Mouse (Mus musculus) olfactory bulb, adult 2 months (tissue): ENCODE results near the gene Cap2. TPM values are rescaled to one million over a fixed set of nuclear protein-coding genes. Genes with fewer than 3 reads are reported as not detected.

ENCODE experiments used
- H3K27ac ChIP-seq: fragments of 200-500 bp; 2 replicates; pipeline ENCODE4 v1.5.1; 2012; ENCODE audit warnings: low read depth, low read length; ENCODE audit not compliant: insufficient read depth
- H3K4me1 ChIP-seq: fragments of 200-500 bp; 2 replicates; pipeline ENCODE4 v1.6.1; 2012; ENCODE audit warnings: low read length; ENCODE audit not compliant: control insufficient read depth, insufficient read depth
- H3K4me3 ChIP-seq: fragments of 200-500 bp; 2 replicates; pipeline ENCODE4 v1.5.1; 2012; ENCODE audit warnings: mild to moderate bottlenecking, low read depth, low read length, moderate library complexity; ENCODE audit not compliant: insufficient read depth
- CTCF ChIP-seq: fragments of 200-500 bp; IDR thresholded peaks from 2 replicates; pipeline ENCODE4 v1.5.1; 2012; ENCODE audit warnings: low read depth, mild to moderate bottlenecking, low read length, moderate library complexity; ENCODE audit not compliant: insufficient read depth
- POLR2A ChIP-seq: fragments of 200-500 bp; IDR thresholded peaks from 2 replicates; pipeline ENCODE4 v1.6.1; 2012; ENCODE audit warnings: mild to moderate bottlenecking, low read depth, low read length, moderate library complexity; ENCODE audit not compliant: insufficient read depth
- WGBS: fragments of 180-500 bp; shearing (Covaris S2); methylation state at CpG from one replicate; pipeline ENCODE4 v1.1.7; 2018; 5-methylcytosine and 5-hydroxymethylcytosine counted together
- polyA plus RNA-seq: library from polyadenylated mRNA; stranded (reverse); fragments of >200 nt; gene quantifications from 2 replicates; pipeline ENCODE4 v1.2.4, GENCODE M21; 2012; ENCODE audit warnings: low replicate concordance; ENCODE audit not compliant: missing spikeins, insufficient read depth, insufficient read length

Gene Cap2
- polyA plus RNA-seq, 1 experiment, result not detected

DNA sequence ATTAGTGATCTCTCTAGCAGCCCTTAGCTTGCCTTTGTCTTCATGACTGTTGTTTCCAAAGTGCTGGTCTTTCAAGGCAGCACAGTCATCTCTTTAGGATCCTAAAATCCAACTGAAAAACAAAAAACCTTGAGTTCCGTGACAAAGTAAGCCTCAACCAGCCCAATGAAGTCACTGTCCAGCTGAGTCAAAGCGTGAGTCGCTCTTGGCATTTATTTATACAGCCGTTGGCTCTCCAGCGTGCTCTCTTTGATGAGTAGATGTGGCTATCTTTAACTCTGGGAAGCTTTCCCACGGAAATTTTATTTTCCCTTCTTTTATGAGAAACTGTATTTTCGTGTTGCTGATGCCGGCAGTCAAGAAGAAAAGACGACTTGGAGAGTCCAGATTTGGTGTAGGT, 125.0 kb downstream of the Cap2 start:
- no peaks in the 10 kb centered on the region; the same call in 1 of the 2 replicates for H3K4me1 ChIP-seq
- H3K4me3 ChIP-seq, result no peak overlapping the region
- TF ChIP-seq POLR2A (no peak), CTCF (no peak)
- 69% methylated on average over 9 of the region's 9 CpGs for WGBS
- H3K27ac ChIP-seq, result no peak overlapping the region

DNA sequence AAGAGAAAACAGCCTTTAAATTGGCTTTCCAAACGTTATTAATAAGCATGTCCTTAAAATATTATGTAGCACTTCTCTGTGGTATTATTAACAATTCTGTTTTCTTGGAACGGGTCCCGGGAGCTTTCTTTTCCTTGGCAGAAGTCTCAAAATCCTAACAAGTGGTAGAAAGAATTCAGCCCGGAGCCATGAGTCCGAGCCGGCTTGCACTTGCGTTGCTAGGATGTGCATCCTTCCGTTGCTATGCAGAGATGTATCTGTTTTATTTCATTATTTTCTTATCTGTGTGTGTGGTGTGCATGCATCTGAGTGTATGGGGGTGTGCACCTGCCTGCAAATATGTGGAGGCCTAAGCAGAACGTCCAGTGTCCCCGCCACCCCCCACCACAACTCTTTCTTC, 126.2 kb downstream of the Cap2 start:
- Histone ChIP-seq H3K27ac (no peak overlapping the region), H3K4me1 (no peaks in the 10 kb centered on the region; the same call in 1 of the 2 replicates), H3K4me3 (no peak overlapping the region)
- TF ChIP-seq POLR2A, result no peak
- no peak for TF ChIP-seq CTCF
- 36% methylated on average over 10 of the region's 10 CpGs for WGBS

DNA sequence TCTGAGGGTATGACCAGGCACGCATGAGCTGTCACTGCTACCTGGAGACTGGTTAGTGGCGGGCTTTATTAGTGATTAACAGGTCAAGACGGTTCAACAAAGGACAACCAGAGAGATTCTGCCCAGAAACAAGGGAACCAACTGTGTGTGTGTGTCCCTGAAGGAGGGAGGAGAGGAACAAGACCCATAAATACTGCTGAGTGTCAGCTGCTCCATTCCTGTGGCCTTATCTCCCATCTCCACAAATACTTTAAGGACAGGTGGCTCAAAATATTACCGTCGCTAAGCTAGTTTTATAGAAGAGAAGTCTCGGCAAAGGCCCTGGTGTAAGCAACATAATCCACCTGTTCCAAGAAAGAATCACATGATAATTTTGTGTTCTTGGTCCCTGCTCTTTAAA, 127.7 kb downstream of the Cap2 start:
- 93% methylated on average over 6 of the region's 6 CpGs for WGBS
- no peak overlapping the region for H3K4me3 ChIP-seq
- no peak for TF ChIP-seq POLR2A
- H3K4me1 ChIP-seq, result peaks cover 10% of the 10 kb centered on the region
- no peak overlapping the region for H3K27ac ChIP-seq

- 62% methylated on average over 4 of the region's 4 CpGs for WGBS
- Histone ChIP-seq H3K4me1 (peaks cover 10% of the 10 kb centered on the region), H3K4me3 (no peak overlapping the region), H3K27ac (no peak overlapping the region)
- TF ChIP-seq POLR2A (no peak), CTCF (no peak)
Measured at GRCm38 (mm10) chr13:46632796-46633195, 131.1 kb downstream of the Cap2 start.

GRCm38 (mm10) chr13:46633320-46634132, 131.9 kb downstream of the Cap2 start:
- H3K4me1 ChIP-seq, result peaks cover 10% of the 10 kb centered on the region
- H3K4me3 ChIP-seq, result peak overlapping the region; percentile 28
- no peak for TF ChIP-seq CTCF
- TF ChIP-seq POLR2A, result no peak
- WGBS, result 22% methylated on average over 18 of the region's 18 CpGs
- peak overlapping the region; percentile 42; the same call in 1 of the 2 replicates for H3K27ac ChIP-seq

GRCm38 (mm10) chr13:46634133-46634488, 132.5 kb downstream of the Cap2 start:
- peak overlapping the region; percentile 28 for H3K4me3 ChIP-seq
- TF ChIP-seq CTCF (no peak), POLR2A (no peak)
- 32% methylated on average over 6 of the region's 6 CpGs for WGBS
- H3K4me1 ChIP-seq, result peaks cover 10% of the 10 kb centered on the region
- H3K27ac ChIP-seq, result peak overlapping the region; percentile 42; the same call in 1 of the 2 replicates

DNA sequence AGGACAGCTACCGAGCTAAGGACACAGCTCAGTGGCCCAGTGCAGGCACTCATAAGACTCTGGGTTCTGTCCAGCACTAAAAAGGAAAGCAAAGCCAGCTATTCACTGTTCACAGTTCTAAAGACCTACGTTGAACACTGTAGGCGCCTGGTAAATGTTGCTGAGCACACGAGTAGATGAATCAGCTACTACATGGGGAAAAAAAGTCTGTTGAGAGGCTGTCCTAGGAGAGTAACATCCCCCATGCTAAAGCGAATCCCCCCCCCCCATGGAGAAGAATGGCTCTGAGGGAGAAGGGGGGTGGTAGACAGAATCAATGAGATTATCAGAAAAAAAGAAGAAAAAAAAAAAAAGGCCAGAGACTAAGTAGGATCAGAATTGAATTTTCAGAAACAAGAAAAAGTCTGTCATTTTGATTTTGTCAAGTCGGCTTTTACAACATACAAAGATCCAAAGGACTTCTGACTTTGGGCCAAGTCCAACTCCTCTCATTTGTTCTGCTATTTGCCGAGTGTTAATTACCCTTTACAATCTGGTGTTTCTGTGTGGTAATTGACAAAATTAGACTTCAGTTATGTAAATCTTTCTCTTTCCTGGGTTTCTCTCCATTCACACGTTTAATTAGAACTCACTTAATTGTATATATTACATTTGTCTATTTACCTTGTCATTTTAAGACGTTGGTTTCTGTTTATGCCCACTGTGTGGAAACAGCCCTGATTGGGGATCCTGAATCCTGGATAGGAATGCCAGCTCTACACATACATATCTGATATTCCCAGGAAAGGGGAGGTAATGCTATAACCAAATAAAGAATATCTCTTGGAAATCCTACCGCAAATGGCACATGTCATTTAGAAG, 139.2 kb downstream of the Cap2 start:
- no peaks in the 10 kb centered on the region for H3K4me1 ChIP-seq
- H3K27ac ChIP-seq, result no peak overlapping the region
- 43% methylated on average over 10 of the region's 10 CpGs for WGBS
- no peak overlapping the region for H3K4me3 ChIP-seq
- TF ChIP-seq POLR2A, result no peak
- no peak for TF ChIP-seq CTCF

GRCm38 (mm10) chr13:46642318-46642717, 140.7 kb downstream of the Cap2 start:
- no peak for TF ChIP-seq POLR2A
- TF ChIP-seq CTCF, result no peak
- Histone ChIP-seq H3K4me3 (no peak overlapping the region), H3K4me1 (no peaks in the 10 kb centered on the region), H3K27ac (no peak overlapping the region)
- 93% methylated on average over 4 of the region's 4 CpGs for WGBS

- TF ChIP-seq CTCF (no peak), POLR2A (no peak)
- 97% methylated on average over 6 of the region's 6 CpGs for WGBS
- H3K4me1 ChIP-seq, result no peaks in the 10 kb centered on the region
- no peak overlapping the region for H3K27ac ChIP-seq
- no peak overlapping the region for H3K4me3 ChIP-seq
Measured at GRCm38 (mm10) chr13:46644175-46644574, 142.5 kb downstream of the Cap2 start.
